Mouse (Mus musculus): ENCODE measurements at regions not wholly inside any gene's neighbourhood (a gene's known extent, or its start where the extent isn't known, plus 50 kb on each side); places are given as distances from the start of the nearest gene placed in this dataset.
A peak's percentile ranks its signal among the peaks of the same experiment; 100 is the strongest.
"Not testable (repeated sequence)": the region's sequence is repeated elsewhere in the genome, so short reads cannot be mapped to it uniquely, and the experiment has no call there.

DNA sequence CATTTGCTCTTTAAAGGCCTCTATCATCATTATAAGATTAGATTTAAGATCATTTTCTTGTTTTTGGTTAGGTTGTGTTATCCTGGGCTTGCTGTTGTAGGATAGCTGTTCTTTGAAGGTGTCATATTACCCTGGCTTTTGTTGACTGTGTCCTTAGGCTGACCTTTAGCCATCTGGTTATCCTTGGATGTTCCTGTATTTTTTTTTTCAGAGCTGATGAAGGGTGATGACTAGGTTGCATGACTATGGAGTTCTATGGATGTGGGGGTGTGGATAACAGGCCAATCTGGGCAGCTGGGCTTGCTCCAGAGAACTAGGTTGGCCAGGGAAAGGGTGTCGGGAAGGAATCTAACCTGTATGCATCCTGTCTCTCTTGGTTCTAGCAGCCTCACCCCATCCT, 74.2 kb downstream of the Dmrta1 start:
- DNase-seq = no peak

DNA sequence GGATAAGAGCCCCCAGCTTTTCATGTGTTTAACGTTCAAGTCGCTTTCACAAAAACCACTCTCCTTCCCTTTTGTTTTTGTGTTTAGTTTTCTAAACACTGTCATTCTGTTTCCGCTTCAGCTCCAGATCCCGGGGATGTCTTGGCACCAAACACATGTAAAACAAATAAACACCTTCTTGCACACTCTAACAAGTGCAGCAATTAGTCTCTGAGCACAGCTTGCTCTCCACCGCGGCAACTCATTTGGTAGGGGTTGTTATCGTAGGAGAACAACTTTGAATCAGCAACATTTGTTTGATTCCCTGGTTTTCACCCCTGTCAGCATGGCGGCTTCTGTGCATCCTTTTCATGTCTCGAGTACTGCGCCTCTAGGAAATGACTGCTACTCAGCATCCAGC, 97.0 kb downstream of the Dmrta1 start:
- no peak for DNase-seq

- DNase-seq = no peak
These were observed 102.3 kb downstream of the Dmrta1 start for GRCm38 (mm10) chr4:89781487-89781886.

DNA sequence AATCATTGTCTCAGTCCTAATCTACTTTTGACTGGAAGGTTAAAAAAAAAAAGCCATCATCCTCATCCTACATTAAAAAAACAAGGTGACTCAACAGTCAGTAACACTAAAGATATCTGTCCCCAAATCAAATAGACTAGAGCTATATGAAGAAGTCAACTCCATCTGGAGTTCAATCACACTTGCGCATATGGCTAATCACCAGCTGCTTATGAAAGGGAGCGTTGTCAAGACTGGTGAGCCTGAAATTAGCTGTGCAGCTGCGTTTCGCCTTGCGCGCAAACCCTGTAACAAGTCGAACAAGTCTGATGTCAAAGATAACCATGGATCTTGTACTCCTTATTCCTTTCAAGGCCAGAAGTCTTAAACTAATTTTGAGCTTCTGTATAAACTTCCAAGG, 137.6 kb downstream of the Dmrta1 start:
- DNase-seq = no peak

DNA sequence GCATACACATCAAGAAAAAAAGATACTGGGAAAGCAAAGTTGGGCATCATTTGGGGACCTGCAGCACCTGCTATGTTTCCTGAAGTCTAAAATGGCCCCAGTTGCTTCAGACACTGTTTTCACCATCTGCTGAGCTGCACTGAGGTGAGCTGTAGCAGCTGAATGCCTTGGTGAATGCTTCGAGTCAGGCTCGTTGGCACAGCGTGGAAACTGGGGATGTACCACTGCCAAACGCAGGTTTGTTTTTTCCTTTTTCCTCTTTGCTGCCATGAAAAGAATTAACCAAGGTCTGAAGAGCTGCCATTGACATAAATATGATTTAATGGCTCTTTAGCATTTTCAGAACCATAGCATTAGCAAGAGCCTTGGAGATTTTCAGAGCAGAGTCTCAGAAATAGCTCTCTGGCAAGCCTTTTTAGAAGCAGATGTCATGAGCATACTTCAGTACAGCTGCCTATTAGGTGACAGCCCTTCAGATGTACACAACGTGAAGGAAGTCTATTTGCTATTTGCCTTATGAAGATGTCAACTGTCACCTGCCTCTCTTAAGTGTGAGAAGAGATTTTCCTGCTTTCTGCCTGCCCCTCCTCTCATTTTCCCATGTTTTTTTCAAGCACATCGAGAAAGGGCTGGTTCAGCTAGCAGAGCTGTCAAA, 155.4 kb downstream of the Dmrta1 start:
- DNase-seq = no peak

DNA sequence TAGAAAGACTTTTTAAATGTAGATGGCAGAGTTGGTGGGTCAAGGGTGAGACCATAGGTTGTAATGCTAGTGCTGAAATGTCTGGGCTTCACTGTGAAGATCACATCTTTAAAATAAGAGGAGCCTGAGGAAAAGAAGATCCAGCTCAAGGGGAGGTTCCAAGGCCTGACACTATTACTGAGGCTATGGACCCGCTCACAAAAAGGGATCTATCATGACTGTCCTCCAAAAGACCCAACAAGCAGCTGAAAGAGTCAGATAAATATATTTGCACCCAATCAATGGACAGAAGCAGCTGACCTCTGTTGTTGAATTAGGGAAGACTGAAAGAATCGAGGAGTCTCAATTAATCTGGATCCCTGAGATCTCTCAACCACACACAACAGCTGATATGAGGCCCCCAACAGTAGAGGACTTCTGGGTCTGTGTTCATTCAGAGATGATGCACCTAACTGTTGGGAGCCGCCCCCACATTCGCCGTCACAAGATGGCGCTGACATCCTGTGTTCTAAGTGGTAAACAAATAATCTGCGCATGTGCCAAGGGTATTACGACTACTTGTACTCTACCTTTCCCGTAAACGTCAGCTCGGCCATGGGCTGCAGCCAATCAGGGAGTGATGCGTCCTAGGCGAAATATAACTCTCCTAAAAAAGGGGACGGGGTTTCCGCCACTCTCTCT, 196.3 kb downstream of the Dmrta1 start:
- peak; percentile 9 for DNase-seq

DNA sequence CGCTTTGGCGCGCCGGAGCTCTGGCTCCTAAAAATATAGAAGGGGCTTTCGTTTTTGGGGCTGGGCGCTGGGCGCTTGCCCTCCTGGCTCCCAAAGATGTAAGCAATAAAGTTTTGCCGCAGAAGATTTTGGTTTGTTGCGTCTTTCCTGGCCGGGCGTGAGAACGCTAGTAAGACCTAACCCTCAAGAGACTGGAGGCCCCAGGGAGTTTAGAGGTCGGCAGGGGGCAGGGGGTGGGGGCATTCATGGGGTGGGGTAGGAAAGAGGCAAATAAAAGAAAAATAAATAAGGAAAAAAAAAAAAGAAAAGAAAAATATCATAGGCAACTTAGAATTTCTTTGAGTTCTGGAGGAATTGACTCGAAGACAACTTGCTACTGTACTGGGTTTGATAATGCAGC, 196.9 kb downstream of the Dmrta1 start:
- not testable (repeated sequence) for DNase-seq

- DNase-seq = no peak
These were observed 201.8 kb downstream of the Dmrta1 start for GRCm38 (mm10) chr4:89881083-89881482.

DNA sequence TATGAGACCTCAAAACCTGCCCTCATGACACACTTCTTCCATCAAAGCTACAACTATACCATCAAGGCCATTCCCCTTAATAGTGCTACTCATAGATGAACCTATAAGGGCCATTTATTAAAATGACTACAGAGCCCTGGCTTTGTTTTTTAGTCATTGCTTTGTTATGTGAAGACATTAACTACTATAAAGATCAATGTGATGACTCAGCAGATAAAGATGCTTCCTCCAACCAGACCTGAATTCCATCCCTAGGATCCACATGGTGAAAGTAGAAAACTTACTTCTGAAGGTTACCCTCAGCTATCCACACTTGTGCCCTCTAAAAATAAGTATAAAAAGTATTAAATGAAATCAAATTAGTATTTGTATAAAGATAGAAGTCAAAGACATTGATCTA, 230.4 kb downstream of the Dmrta1 start:
- DNase-seq = no peak

DNA sequence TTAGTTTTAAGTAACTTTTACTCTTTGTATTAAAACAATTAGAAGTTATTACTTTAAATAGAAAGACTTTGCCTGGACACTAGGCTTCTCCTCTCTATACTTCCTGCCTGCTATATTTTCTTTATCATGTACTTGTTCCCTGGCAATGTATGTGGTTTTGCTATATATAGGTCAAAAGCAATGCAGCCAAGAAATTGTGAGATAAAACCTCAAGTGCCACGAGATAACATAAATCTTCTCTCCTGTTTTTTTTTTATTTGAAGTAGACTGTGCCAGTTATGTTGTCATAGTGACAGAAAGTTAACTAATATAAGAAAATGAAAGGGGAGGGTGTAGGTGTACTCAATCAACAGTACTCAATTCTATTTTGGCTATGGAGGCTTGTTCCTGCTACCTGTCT, 258.4 kb downstream of the Dmrta1 start:
- no peak for DNase-seq

DNA sequence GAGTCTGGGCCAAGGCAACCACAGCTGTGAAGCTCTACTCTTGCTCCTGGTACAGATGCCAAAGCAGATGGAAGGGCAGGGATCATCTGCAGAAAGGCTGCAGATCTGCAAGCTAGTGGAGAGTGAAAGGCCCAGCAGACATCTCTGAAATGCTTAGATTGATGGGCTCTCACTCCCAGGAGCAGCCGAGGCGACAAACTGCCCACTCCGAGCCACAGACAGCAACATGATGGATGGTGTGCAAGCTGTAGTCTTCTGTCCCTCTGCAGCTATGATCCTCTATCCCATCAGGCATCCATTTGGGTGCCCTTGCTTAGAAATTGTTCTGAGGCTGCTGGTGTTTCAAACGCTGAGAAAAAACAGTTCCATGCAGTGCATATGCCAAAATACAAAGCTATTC, 262.1 kb downstream of the Dmrta1 start:
- DNase-seq = no peak

DNA sequence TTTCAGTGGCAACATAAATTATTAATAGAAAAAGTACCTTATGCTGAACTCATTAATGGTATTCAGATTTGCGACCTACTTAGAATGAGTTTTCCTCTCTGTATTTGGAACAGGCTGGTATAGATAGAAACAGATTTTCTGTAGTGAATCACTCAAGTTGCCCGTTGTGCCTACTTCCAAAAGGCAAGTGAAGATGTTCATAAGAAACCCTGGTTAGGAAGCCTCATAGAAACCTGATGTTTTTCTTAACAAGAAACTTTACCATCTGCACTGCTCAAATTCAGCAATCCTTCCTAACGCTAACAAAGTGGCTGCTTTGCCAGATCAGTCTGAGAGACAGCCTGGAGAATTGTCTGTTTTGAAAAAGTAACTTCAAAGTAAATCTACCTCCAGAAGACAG, 242.5 kb upstream of the Zfp352 start:
- DNase-seq = no peak

DNA sequence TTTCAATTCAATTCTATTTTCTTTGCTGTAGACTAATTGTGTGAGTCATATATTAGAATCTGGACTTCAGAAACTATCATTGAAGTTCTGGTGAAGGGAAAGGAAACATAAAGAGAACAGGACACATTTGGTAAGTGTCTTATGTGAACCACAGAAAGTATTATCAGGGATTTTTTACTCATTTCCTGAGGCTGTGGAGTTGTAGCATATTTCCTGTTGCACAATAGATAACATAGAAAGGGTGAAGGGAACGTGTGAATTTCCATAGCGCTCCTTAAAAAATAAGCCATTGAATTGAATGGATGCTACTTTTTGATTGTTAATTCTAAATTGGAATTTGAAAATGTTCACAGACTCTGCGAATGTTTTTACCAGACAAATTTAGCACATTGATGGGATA, 215.2 kb upstream of the Zfp352 start:
- DNase-seq = no peak

GRCm38 (mm10) chr4:90003898-90004297, 214.7 kb upstream of the Zfp352 start:
- DNase-seq = no peak

DNA sequence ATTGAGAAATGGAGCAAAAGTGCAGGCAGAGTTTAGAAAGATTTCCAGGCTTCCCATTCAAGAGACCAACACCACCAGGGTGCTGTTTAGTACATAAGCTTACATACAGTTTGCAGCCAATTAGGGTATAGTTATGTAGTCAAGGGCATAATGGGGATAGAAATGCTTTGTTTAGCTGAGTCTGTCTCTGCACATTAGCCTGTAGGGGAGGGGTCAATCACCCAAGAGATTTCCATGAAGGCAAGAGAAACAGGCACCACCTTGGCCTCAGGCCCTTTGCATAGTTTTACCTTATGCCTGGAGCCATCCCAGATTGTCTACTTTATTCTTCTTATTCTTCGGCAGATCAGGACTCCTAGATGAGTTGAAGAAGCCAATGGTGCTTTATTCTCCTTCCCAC, 205.9 kb upstream of the Zfp352 start:
- DNase-seq = no peak

GRCm38 (mm10) chr4:90014203-90014602, 204.4 kb upstream of the Zfp352 start:
- DNase-seq = no peak
